In genomic region chr7:29025566-29025965, GRCm38 (mm10) we compare ENCODE assay signal across 18 mouse cellular contexts. TPM values are rescaled to one million over a fixed set of nuclear protein-coding genes. Genes with fewer than 3 reads are reported as not detected.
DNase-seq lines count a peak whose midpoint lies in the region; TF ChIP-seq lines count a peak whose summit lies in the region.
"Had no signal": no experiment of that assay in that cellular context is flagged by ENCODE, and none has a peak within 500 bp of the region (broad histone marks: within the 10 kb centered on the region; RNA-seq: fewer than 3 reads in every experiment).

No protein-coding gene starts in this region.

- TF ChIP-seq CTCF in thymus, adult 2 months (IDR thresholded peaks at IDR 0.05; ENCODE audit: borderline replicate concordance, control insufficient read depth, extremely low read depth, insufficient read depth, low read length, poor library complexity): no peak

- peak; percentile 27 for DNase-seq in thymus, postnatal 10 days (ENCODE audit: low spot score in 2 of 2)
- no peak for DNase-seq in thymus, adult 2 months
- DNase-seq in T-cell, adult 2 months (ENCODE audit: low spot score): peak; percentile 68
- peak; percentile 49 to 70 for DNase-seq in natural killer cell, adult 2 months (ENCODE audit: low spot score in 2 of 2)
- DNase-seq in heart, adult 11 months: no peak
- DNase-seq in gastrocnemius, postnatal 25 days: no peak
- DNase-seq in layer of hippocampus, adult 18-20 months (ENCODE audit: low spot score in 2 of 2): no peak
- DNase-seq: cerebellum, postnatal 14 days; embryo, embryonic 11 days; gastrocnemius, postnatal 10 days; heart, postnatal 10 days; right cerebral cortex, postnatal 25 days had no signal

- H3K4me1 ChIP-seq in thymus, adult 2 months (replicated peaks; ENCODE audit: control insufficient read depth, insufficient read depth, low read length): peaks cover 36% of the 10 kb centered on the region
- H3K4me1 ChIP-seq: forebrain, embryonic 12.5 days; hindbrain, embryonic 12.5 days; limb, embryonic 13.5 days had no signal

- 21% methylated on average over 7 of the region's 7 CpGs for WGBS in thymus, adult 2 months

- no peaks in the 10 kb centered on the region for H3K36me3 ChIP-seq in thymus, adult 2 months (ENCODE audit: control insufficient read depth, insufficient read depth, low read length)
- H3K36me3 ChIP-seq: embryonic facial prominence, embryonic 15.5 days; forebrain, embryonic 12.5 days; hindbrain, embryonic 12.5 days; limb, embryonic 13.5 days had no signal

- no peaks in the 10 kb centered on the region for H3K27me3 ChIP-seq in thymus, adult 2 months (ENCODE audit: control insufficient read depth, insufficient read depth, low read length)

- TF ChIP-seq POLR2A in thymus, adult 2 months (IDR thresholded peaks at IDR 0.05; ENCODE audit: control insufficient read depth, extremely low read depth, insufficient read depth, low read length, poor library complexity): no peak

- no peak overlapping the region for H3K27ac ChIP-seq in thymus, adult 2 months (ENCODE audit: control insufficient read depth, insufficient read depth, low read length)
- H3K27ac ChIP-seq: embryonic facial prominence, embryonic 15.5 days; forebrain, embryonic 12.5 days; hindbrain, embryonic 12.5 days; left cerebral cortex, adult 2 months; limb, embryonic 13.5 days; liver, embryonic 14.5 days had no signal

- H3K4me3 ChIP-seq in thymus, adult 2 months (ENCODE audit: control insufficient read depth, insufficient read depth, low read length): no peak overlapping the region
- H3K4me3 ChIP-seq: embryonic facial prominence, embryonic 15.5 days; forebrain, embryonic 12.5 days; hindbrain, embryonic 12.5 days; left cerebral cortex, adult 2 months; limb, embryonic 13.5 days had no signal

RNA-seq across cellular contexts. Expression of gene Map4k1, which starts 43.7 kb away (rescaled TPM):
- polyA plus RNA-seq in thymus, adult 2 months (2012; rRNA removed): 155 and 164 TPM in 2 replicates
- total RNA-seq in gastrocnemius, postnatal 25 days (2021): under 1 TPM; 0.29 to 0.36 TPM
- 1 to 10 TPM in 1 of 2 experiments, under 1 TPM in 1; 0.99 to 1.3 TPM for total RNA-seq in layer of hippocampus, adult 18-20 months (2021)

RNA-seq across cellular contexts. Expression of gene Eif3k, which starts 43.9 kb away (rescaled TPM):
- polyA plus RNA-seq in thymus, adult 2 months (2012; rRNA removed): 362 and 396 TPM in 2 replicates
- total RNA-seq in gastrocnemius, postnatal 25 days (2021): 100 to 1,000 TPM; 116 to 137 TPM
- total RNA-seq in layer of hippocampus, adult 18-20 months (2021): 100 to 1,000 TPM; 201 to 212 TPM

Comparison
In these comparisons a context has a peak if more than half of its experiments do, and no peak if none do; other contexts are left out.
1. DNase-seq: peak in thymus, postnatal 10 days (2 of 2), T-cell, adult 2 months (single experiment) and natural killer cell, adult 2 months (2 of 2); none in thymus, adult 2 months (single experiment), heart, adult 11 months (single experiment), gastrocnemius, postnatal 25 days (single experiment) and layer of hippocampus, adult 18-20 months (0 of 2).